Comparison of ENCODE assay signal across 8 mouse cellular contexts in genomic region chr8:84722850-84723570, GRCm38 (mm10). TPM values are rescaled to one million over a fixed set of nuclear protein-coding genes. Genes with fewer than 3 reads are reported as not detected.
DNase-seq lines count a peak whose midpoint lies in the region; ATAC-seq and TF ChIP-seq lines count a peak whose summit lies in the region.

Gene G430095P16Rik, plus strand, starts transcription at chr8:84723007.

- TF ChIP-seq CTCF in liver, adult 2 months (IDR thresholded peaks at IDR 0.05; ENCODE audit: low read depth, low read length) = 0 out of 2 replicates have a peak, but pooled peaks have one; percentile 13
- no peak for TF ChIP-seq CTCF in testis, adult 2 months (IDR thresholded peaks at IDR 0.05; ENCODE audit: control insufficient read depth, insufficient read depth, insufficient replicate concordance, low read depth, low read length)

- WGBS in intestine, embryonic 16.5 days = 9% methylated on average over 10 of the region's 10 CpGs
- 22% methylated on average over 10 of the region's 10 CpGs for WGBS in liver, adult 2 months

- H3K27me3 ChIP-seq in intestine, embryonic 16.5 days (replicated peaks; ENCODE audit: control insufficient read depth, insufficient read depth, low read length) = peaks cover 6% of the 10 kb centered on the region; the same call in 1 of the 2 replicates
- no peaks in the 10 kb centered on the region for H3K27me3 ChIP-seq in liver, adult 2 months (ENCODE audit: control insufficient read depth, insufficient read depth, low read length)
- no peaks in the 10 kb centered on the region for H3K27me3 ChIP-seq in testis, adult 2 months (ENCODE audit: control insufficient read depth, insufficient read depth, low read length)

- peak within 1 kb of the TSS; percentile 15; the same call in 1 of the 2 replicates for H3K4me3 ChIP-seq in intestine, embryonic 16.5 days (ENCODE audit: low read length)
- no peak within 1 kb of the TSS for H3K4me3 ChIP-seq in liver, adult 2 months (ENCODE audit: insufficient read depth, low read depth, low read length)
- no peak within 1 kb of the TSS for H3K4me3 ChIP-seq in testis, adult 2 months (ENCODE audit: control insufficient read depth, low read depth, low read length)

- no peaks in the 10 kb centered on the region for H3K36me3 ChIP-seq in intestine, embryonic 16.5 days (ENCODE audit: control insufficient read depth, insufficient read depth, low read length)
- peaks cover 6% of the 10 kb centered on the region; the same call in 1 of the 2 replicates for H3K36me3 ChIP-seq in liver, adult 2 months (ENCODE audit: control insufficient read depth, insufficient read depth, low read length)
- no peaks in the 10 kb centered on the region for H3K36me3 ChIP-seq in testis, adult 2 months (ENCODE audit: control insufficient read depth, insufficient read depth, low read length)

- peak; percentile 84 for ATAC-seq in granulocyte monocyte progenitor cell, adult 5-6 weeks (replicated peaks; ENCODE audit: poor library complexity, severe bottlenecking)
- ATAC-seq in intestine, embryonic 16.5 days = peak; percentile 94
- peak; percentile 88 for ATAC-seq in monocyte, adult 5-6 weeks (replicated peaks; ENCODE audit: insufficient number of reproducible peaks, low FRiP score, low TSS enrichment, poor library complexity, severe bottlenecking)

- H3K79me2 ChIP-seq in liver, adult 2 months (ENCODE audit: control insufficient read depth, insufficient read depth, low read length) = no peaks in the 10 kb centered on the region

- H3K4me2 ChIP-seq in intestine, embryonic 16.5 days (ENCODE audit: low read depth, low read length) = peak within 1 kb of the TSS; percentile 41

- peak within 1 kb of the TSS; percentile 40 for H3K9ac ChIP-seq in intestine, embryonic 16.5 days (ENCODE audit: low read depth, low read length)
- H3K9ac ChIP-seq in liver, adult 2 months (ENCODE audit: low read depth, low read length) = peak within 1 kb of the TSS; percentile 22

- DNase-seq in ovary, adult 18-20 months (ENCODE audit: low spot score) = peak; percentile 74
- no peak for DNase-seq in ovary, postnatal 10 days (ENCODE audit: low spot score)
- DNase-seq in cerebellum, postnatal 25 days = peak; percentile 72 to 75
- DNase-seq in liver, adult 2 months (ENCODE audit: extremely low read depth, low read depth, low spot score) = peak; percentile 75

- H3K9me3 ChIP-seq in intestine, embryonic 16.5 days (ENCODE audit: control insufficient read depth, low read length) = no peaks in the 10 kb centered on the region

- no peak for TF ChIP-seq POLR2A in liver, adult 2 months (IDR thresholded peaks at IDR 0.05; ENCODE audit: extremely low read depth, insufficient read depth, low read length)
- TF ChIP-seq POLR2A in testis, adult 2 months (IDR thresholded peaks at IDR 0.05; ENCODE audit: control insufficient read depth, low read depth, low read length) = no peak

- peak within 1 kb of the TSS; percentile 92 for H3K27ac ChIP-seq in intestine, embryonic 16.5 days (ENCODE audit: low read length)
- H3K27ac ChIP-seq in liver, adult 2 months (replicated peaks; ENCODE audit: insufficient read depth, low read depth, low read length) = peak within 1 kb of the TSS; percentile 91
- H3K27ac ChIP-seq in testis, adult 2 months (ENCODE audit: control insufficient read depth, insufficient read depth, low read depth, low read length) = peak within 1 kb of the TSS; percentile 51

- H3K4me1 ChIP-seq in intestine, embryonic 16.5 days (ENCODE audit: control insufficient read depth, insufficient read depth, low read length) = peaks cover 46% of the 10 kb centered on the region
- peaks cover 38% of the 10 kb centered on the region for H3K4me1 ChIP-seq in liver, adult 2 months (ENCODE audit: control insufficient read depth, insufficient read depth, low read length)
- peaks cover 9% of the 10 kb centered on the region for H3K4me1 ChIP-seq in testis, adult 2 months (ENCODE audit: control insufficient read depth, insufficient read depth, low read length)

RNA-seq across cellular contexts. Expression of gene G430095P16Rik, which starts in this region (rescaled TPM):
- total RNA-seq in granulocyte monocyte progenitor cell, adult 5-6 weeks (2014; fragmentation: Nextera tagmentation) = 11.0 and 17.9 TPM in 2 replicates
- total RNA-seq in granulocyte monocyte progenitor cell, adult 5-6 weeks (2017) = 4.4 and 4.8 TPM in 2 replicates
- 2.0 and 2.6 TPM in 2 replicates for polyA plus RNA-seq in intestine, embryonic 16.5 days (2015; fragmentation: Nextera tagmentation; extraction: Ambion mirVana)
- not detected in 2 replicates for total RNA-seq in liver, adult 2 months (2014; rRNA removed)
- 0.19 TPM in 1 of 2 replicates, not detected in the other for polyA plus RNA-seq in liver, adult 2 months (2012; rRNA removed)
- 6.4 to 8.9 TPM (median 8.2 TPM) in 3 replicates for total RNA-seq in monocyte, adult 5-6 weeks (2017)
- polyA plus RNA-seq in testis, adult 2 months (2012; rRNA removed) = 0.32 TPM in 2 replicates

Comparison
In these comparisons a context has a peak if more than half of its experiments do, and no peak if none do; other contexts are left out.
1. Peak in DNase-seq, H3K27ac ChIP-seq and H3K9ac ChIP-seq in liver, adult 2 months; RNA of the gene not detected or under 1 TPM.